Mouse (Mus musculus): Measurements from ENCODE around the gene H2afx. TPM values are rescaled to one million over a fixed set of nuclear protein-coding genes. Genes with fewer than 3 reads are reported as not detected.

Gene H2afx
- 143 and 182 TPM in 2 replicates for polyA plus RNA-seq (2012; rRNA removed)

DNA sequence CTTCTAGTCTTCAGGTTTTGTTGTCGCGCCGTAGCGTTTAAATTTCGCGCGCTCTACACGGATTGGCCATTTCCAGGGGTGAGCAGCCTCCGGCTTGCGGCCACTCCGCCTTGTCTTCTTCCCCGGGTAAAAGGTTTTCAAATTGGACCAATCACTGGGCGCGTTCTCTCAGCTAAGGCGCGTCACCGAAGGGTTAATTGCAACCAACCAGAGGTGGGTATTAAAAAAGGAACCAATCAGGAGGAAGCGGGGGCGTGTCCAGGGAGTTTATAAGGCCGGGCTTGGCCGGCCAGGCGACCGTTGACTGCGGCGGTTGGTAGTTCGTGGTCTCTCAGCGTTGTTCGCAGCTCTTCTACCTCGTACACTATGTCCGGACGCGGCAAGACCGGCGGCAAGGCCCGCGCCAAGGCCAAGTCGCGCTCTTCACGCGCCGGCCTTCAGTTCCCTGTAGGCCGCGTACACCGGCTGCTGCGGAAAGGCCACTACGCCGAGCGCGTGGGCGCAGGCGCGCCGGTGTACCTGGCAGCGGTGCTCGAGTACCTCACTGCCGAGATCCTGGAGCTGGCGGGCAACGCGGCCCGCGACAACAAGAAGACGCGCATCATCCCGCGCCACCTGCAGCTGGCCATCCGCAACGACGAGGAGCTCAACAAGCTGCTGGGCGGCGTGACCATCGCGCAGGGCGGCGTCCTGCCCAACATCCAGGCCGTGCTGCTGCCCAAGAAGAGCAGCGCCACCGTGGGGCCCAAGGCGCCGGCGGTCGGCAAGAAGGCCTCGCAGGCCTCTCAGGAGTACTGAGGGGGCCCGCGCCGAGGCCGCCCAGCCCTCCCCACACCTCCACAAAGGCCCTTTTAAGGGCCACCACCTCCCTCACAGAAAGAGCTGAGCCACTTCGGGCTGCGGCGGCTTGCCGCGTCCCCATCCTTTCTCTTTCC, at the start of gene H2afx:
Gene H2afx, plus strand, starts transcription at position 299 of the 935 bp plus-strand sequence.

GRCm38 (mm10) chr9:44288076-44288958, 46.2 kb upstream of the H2afx start, which contains the start of gene Abcg4:
Gene Abcg4, minus strand, starts transcription at chr9:44288615.

GRCm38 (mm10) chr9:44305466-44306079, 28.9 kb upstream of the H2afx start, which contains the start of gene Hinfp:
Gene Hinfp, minus strand, starts transcription at chr9:44305671.

GRCm38 (mm10) chr9:44319887-44320798, 14.4 kb upstream of the H2afx start, which contains the start of gene C2cd2l:
Gene C2cd2l, minus strand, starts transcription at chr9:44320285.

DNA sequence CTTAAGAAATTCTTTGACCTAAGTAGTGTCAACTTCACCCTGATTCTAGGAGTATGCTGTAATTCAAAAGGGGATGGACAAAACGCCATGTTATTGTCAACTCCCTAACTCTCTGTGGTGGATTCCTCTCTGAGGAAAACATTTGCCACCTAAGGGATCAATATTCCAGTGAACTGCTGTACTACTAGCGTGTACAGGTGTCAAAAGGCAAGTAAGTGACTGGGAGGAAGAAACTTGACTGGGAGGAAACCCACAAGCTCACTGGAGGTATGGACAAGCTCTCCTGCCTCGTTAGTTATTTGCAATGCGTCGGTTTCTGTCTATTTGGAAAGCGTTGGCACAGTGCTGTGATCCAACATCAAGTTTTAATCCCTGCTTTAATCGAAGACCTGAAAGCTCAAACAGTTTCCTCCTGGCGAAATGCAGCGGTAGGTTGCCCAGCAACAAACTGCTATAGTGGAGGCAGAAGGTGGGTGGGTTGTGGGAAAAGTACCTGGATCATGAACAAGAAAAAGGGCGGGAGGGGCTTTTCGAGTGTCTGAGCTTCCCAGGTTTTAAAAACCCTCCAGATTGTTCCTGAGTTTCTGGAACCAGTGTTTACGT, 8.6 kb upstream of the H2afx start, which contains the start of gene Dpagt1:
Gene Dpagt1, plus strand, starts transcription at position 252 of the 603 bp plus-strand sequence.

GRCm38 (mm10) chr9:44343781-44344421, 9.4 kb downstream of the H2afx start, which contains the start of gene Hmbs:
Gene Hmbs, minus strand, starts transcription at chr9:44344228.

DNA sequence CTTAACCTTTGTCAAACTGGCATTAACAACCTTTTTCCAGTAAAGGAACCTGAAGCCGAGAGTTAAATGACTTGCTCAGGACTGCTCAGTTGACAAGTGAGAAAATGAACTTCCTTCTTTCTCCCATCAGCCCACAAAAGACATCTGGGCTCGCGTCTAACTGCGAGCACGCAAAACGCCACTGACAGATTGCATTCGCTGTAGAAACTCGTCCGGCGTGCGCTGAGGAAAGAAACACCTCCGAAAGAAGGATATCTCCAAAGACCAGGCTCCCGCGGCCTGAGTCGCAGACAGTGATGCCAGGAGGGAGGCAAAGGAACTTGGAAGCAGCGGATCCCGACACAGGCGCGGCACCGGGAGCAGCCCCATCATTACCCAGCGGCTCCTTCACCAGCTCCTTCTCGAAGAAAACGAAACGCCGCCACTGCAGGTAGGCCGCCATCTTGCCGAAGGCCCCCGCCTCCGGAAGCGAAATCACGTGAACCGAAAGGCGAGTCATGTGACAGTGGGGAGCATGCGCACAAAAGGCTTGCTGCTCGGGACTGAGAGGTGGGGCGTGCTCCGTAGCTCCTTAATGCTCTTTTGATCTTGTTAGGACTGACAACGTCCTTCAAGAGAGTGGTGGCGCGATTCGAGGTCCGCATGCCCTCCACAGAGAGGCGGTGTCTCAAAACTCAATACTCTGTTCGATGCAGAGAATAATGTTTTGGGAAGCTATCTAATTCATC, 26.9 kb downstream of the H2afx start, which contains the start of gene Vps11:
Gene Vps11, minus strand, starts transcription at position 481 of the 728 bp plus-strand sequence.

GRCm38 (mm10) chr9:44379054-44379834, 44.8 kb downstream of the H2afx start, which contains the start of gene Hyou1:
Gene Hyou1, plus strand, starts transcription at chr9:44379490.

Other genes with a start within 250 kb of the H2afx start
- not detected in 2 replicates for gene Mfrp, start 233.0 kb upstream of the H2afx start, polyA plus RNA-seq (2012; rRNA removed)
- gene C1qtnf5, start 227.4 kb upstream of the H2afx start, polyA plus RNA-seq (2012; rRNA removed): 0.25 and 0.33 TPM in 2 replicates
- 0.02 TPM in 2 replicates for gene Gm49380, start 221.2 kb upstream of the H2afx start, polyA plus RNA-seq (2012; rRNA removed)
- gene Rnf26, start 221.2 kb upstream of the H2afx start, polyA plus RNA-seq (2012; rRNA removed): 20.4 and 24.0 TPM in 2 replicates
- gene Mcam, start 200.2 kb upstream of the H2afx start, polyA plus RNA-seq (2012; rRNA removed): 6.0 and 6.2 TPM in 2 replicates
- gene Cbl, start 100.6 kb upstream of the H2afx start, polyA plus RNA-seq (2012; rRNA removed): 3.9 and 4.7 TPM in 2 replicates
- not detected in 2 replicates for gene Ccdc153, start 94.0 kb upstream of the H2afx start, polyA plus RNA-seq (2012; rRNA removed)
- 0.02 and 0.03 TPM in 2 replicates for gene Pdzd3, start 83.2 kb upstream of the H2afx start, polyA plus RNA-seq (2012; rRNA removed)
- 1.2 and 1.5 TPM in 2 replicates for gene Nlrx1, start 66.1 kb upstream of the H2afx start, polyA plus RNA-seq (2012; rRNA removed)
- 28.7 and 33.5 TPM in 2 replicates for gene Abcg4, start 46.1 kb upstream of the H2afx start, polyA plus RNA-seq (2012; rRNA removed)
- gene Hinfp, start 29.0 kb upstream of the H2afx start, polyA plus RNA-seq (2012; rRNA removed): 12.5 and 14.0 TPM in 2 replicates
- gene C2cd2l, start 14.4 kb upstream of the H2afx start, polyA plus RNA-seq (2012; rRNA removed): 11.9 and 13.1 TPM in 2 replicates
- gene Dpagt1, start 8.7 kb upstream of the H2afx start, polyA plus RNA-seq (2012; rRNA removed): 13.1 and 16.7 TPM in 2 replicates
- gene Hmbs, start 9.5 kb downstream of the H2afx start, polyA plus RNA-seq (2012; rRNA removed): 813 and 945 TPM in 2 replicates
- gene Vps11, start 27.0 kb downstream of the H2afx start, polyA plus RNA-seq (2012; rRNA removed): 8.6 and 11.2 TPM in 2 replicates
- gene Hyou1, start 44.8 kb downstream of the H2afx start, polyA plus RNA-seq (2012; rRNA removed): 16.7 and 17.4 TPM in 2 replicates
- gene Slc37a4, start 62.2 kb downstream of the H2afx start, polyA plus RNA-seq (2012; rRNA removed): 14.2 and 17.2 TPM in 2 replicates
- gene Rps25, start 72.4 kb downstream of the H2afx start, polyA plus RNA-seq (2012; rRNA removed): 841 and 918 TPM in 2 replicates
- gene Trappc4, start 72.9 kb downstream of the H2afx start, polyA plus RNA-seq (2012; rRNA removed): 23.7 and 28.8 TPM in 2 replicates
- 15.2 and 18.8 TPM in 2 replicates for gene Ccdc84, start 83.9 kb downstream of the H2afx start, polyA plus RNA-seq (2012; rRNA removed)
- gene Foxr1, start 106.4 kb downstream of the H2afx start, polyA plus RNA-seq (2012; rRNA removed): not detected in 2 replicates
- gene Upk2, start 120.3 kb downstream of the H2afx start, polyA plus RNA-seq (2012; rRNA removed): 0.11 TPM in 1 of 2 replicates, not detected in the other
- gene Bcl9l, start 148.1 kb downstream of the H2afx start, polyA plus RNA-seq (2012; rRNA removed): 1.3 and 1.6 TPM in 2 replicates
- 0.06 and 0.09 TPM in 2 replicates for gene Cxcr5, start 227.2 kb downstream of the H2afx start, polyA plus RNA-seq (2012; rRNA removed)